Mouse (Mus musculus): ENCODE measurements around the gene Dnm1. TPM values are rescaled to one million over a fixed set of nuclear protein-coding genes. Genes with fewer than 3 reads are reported as not detected.
"Not testable (repeated sequence)": the region's sequence is repeated elsewhere in the genome, so short reads cannot be mapped to it uniquely, and the experiment has no call there.

Gene Dnm1
- total RNA-seq, 2 experiments from 2014 or later = 9.8 to 13.5 TPM

- intact Hi-C loops (cut with DNase I; ENCODE audit: low total_unique reads) = no loop called here
- DNase-seq = no peak
Observed at GRCm38 (mm10) chr2:32363376-32364106, 10.4 kb upstream of the Dnm1 start.

- intact Hi-C loops (cut with DNase I; ENCODE audit: low total_unique reads) = no loop called here
- peak; percentile 90 for DNase-seq
Observed at GRCm38 (mm10) chr2:32362817-32363340, 9.7 kb upstream of the Dnm1 start.

- DNase-seq; intact Hi-C loops (cut with DNase I; ENCODE audit: low total_unique reads): not testable (repeated sequence)
Observed at GRCm38 (mm10) chr2:32362274-32362673, 9.1 kb upstream of the Dnm1 start.

GRCm38 (mm10) chr2:32361437-32361836 is 8.3 kb upstream of the Dnm1 start:
- intact Hi-C loops (cut with DNase I; ENCODE audit: low total_unique reads) = no loop called here

GRCm38 (mm10) chr2:32360741-32361140 is 7.6 kb upstream of the Dnm1 start:
- intact Hi-C loops (cut with DNase I; ENCODE audit: low total_unique reads) = no loop called here
- DNase-seq = peak; percentile 72

More at GRCm38 (mm10) chr2:32361437-32361836, 8.3 kb upstream of the Dnm1 start:
- peak; percentile 67 for DNase-seq

GRCm38 (mm10) chr2:32358381-32358780 is 5.2 kb upstream of the Dnm1 start:
- intact Hi-C loops (cut with DNase I; ENCODE audit: low total_unique reads) = no loop called here
- no peak for DNase-seq

GRCm38 (mm10) chr2:32357710-32358109 is 4.6 kb upstream of the Dnm1 start:
- intact Hi-C loops (cut with DNase I; ENCODE audit: low total_unique reads) = no loop called here
- DNase-seq = no peak

GRCm38 (mm10) chr2:32356216-32356615 is 3.1 kb upstream of the Dnm1 start:
- peak; percentile 42 for DNase-seq
- intact Hi-C loops (cut with DNase I; ENCODE audit: low total_unique reads) = no loop called here

- no peak for DNase-seq
- intact Hi-C loops (cut with DNase I; ENCODE audit: low total_unique reads) = loop anchor here (5.0 kb wide), 1 partner anchor 47 kb away; no protein-coding TSS in a partner anchor
Observed at GRCm38 (mm10) chr2:32354336-32354895, 1.3 kb upstream of the Dnm1 start.

- intact Hi-C loops (cut with DNase I; ENCODE audit: low total_unique reads) = loop anchor here (5.0 kb wide), 1 partner anchor 47 kb away; no protein-coding TSS in a partner anchor
Observed at GRCm38 (mm10) chr2:32353836-32354235, 698 bp upstream of the Dnm1 start.

GRCm38 (mm10) chr2:32352151-32353006 is 759 bp downstream of the Dnm1 start, which contains the start of gene Ciz1:
Gene Ciz1, plus strand, starts transcription at chr2:32352327.
- intact Hi-C loops (cut with DNase I; ENCODE audit: low total_unique reads) = loop anchor here (5.0 kb wide), 1 partner anchor 45 kb away; no protein-coding TSS in a partner anchor
- no peak for DNase-seq

More at GRCm38 (mm10) chr2:32353836-32354235, 698 bp upstream of the Dnm1 start:
- no peak for DNase-seq

GRCm38 (mm10) chr2:32351471-32351961 is 1.6 kb downstream of the Dnm1 start:
- intact Hi-C loops (cut with DNase I; ENCODE audit: low total_unique reads) = loop anchor here (5.0 kb wide), 1 partner anchor 44 kb away; no protein-coding TSS in a partner anchor

GRCm38 (mm10) chr2:32350471-32351051 is 2.6 kb downstream of the Dnm1 start:
- intact Hi-C loops (cut with DNase I; ENCODE audit: low total_unique reads) = loop anchor here (5.0 kb wide), 1 partner anchor 43 kb away; no protein-coding TSS in a partner anchor
- DNase-seq = no peak

More at GRCm38 (mm10) chr2:32351471-32351961, 1.6 kb downstream of the Dnm1 start:
- no peak for DNase-seq

GRCm38 (mm10) chr2:32349625-32350255 is 3.4 kb downstream of the Dnm1 start:
- intact Hi-C loops (cut with DNase I; ENCODE audit: low total_unique reads) = loop anchor here (5.0 kb wide), 1 partner anchor 42 kb away; no protein-coding TSS in a partner anchor

GRCm38 (mm10) chr2:32348311-32348710 is 4.8 kb downstream of the Dnm1 start:
- intact Hi-C loops (cut with DNase I; ENCODE audit: low total_unique reads) = no loop called here
- no peak for DNase-seq

More at GRCm38 (mm10) chr2:32349625-32350255, 3.4 kb downstream of the Dnm1 start:
- no peak for DNase-seq

- DNase-seq = no peak
- intact Hi-C loops (cut with DNase I; ENCODE audit: low total_unique reads) = no loop called here
Observed at GRCm38 (mm10) chr2:32347019-32347418, 6.1 kb downstream of the Dnm1 start.

GRCm38 (mm10) chr2:32344598-32345321 is 8.4 kb downstream of the Dnm1 start:
- DNase-seq = no peak
- intact Hi-C loops (cut with DNase I; ENCODE audit: low total_unique reads) = no loop called here

- intact Hi-C loops (cut with DNase I; ENCODE audit: low total_unique reads) = no loop called here
Observed at GRCm38 (mm10) chr2:32344056-32344455, 9.1 kb downstream of the Dnm1 start.

More at GRCm38 (mm10) chr2:32344056-32344455, 9.1 kb downstream of the Dnm1 start:
- DNase-seq = no peak

All from gastrocnemius, postnatal 14 days (tissue).